In genomic region chr17:26933419-26933818, GRCm38 (mm10) we compare ENCODE assay signal across 8 mouse cellular contexts. TPM values are rescaled to one million over a fixed set of nuclear protein-coding genes. Genes with fewer than 3 reads are reported as not detected.
DNase-seq lines count a peak whose midpoint lies in the region; ATAC-seq and TF ChIP-seq lines count a peak whose summit lies in the region.

No protein-coding gene starts in this region.

- H3K9me3 ChIP-seq in neural tube, embryonic 11.5 days (ENCODE audit: control insufficient read depth, low read length) = no peaks in the 10 kb centered on the region
- H3K9me3 ChIP-seq in forebrain, embryonic 12.5 days = no peaks in the 10 kb centered on the region
- H3K9me3 ChIP-seq in limb, embryonic 15.5 days = no peaks in the 10 kb centered on the region

- H3K4me2 ChIP-seq in neural tube, embryonic 11.5 days (ENCODE audit: low read depth) = peak overlapping the region; percentile 88
- H3K4me2 ChIP-seq in forebrain, embryonic 12.5 days = peak overlapping the region; percentile 86
- H3K4me2 ChIP-seq in limb, embryonic 15.5 days = peak overlapping the region; percentile 89

- peak overlapping the region; percentile 49; the same call in 1 of the 2 replicates for H3K27ac ChIP-seq in neural tube, embryonic 11.5 days (ENCODE audit: low read depth, low read length)
- peak overlapping the region; percentile 76 for H3K27ac ChIP-seq in forebrain, embryonic 12.5 days
- H3K27ac ChIP-seq in limb, embryonic 15.5 days = peak overlapping the region; percentile 95
- H3K27ac ChIP-seq in olfactory bulb, adult 2 months (ENCODE audit: insufficient read depth, low read depth, low read length) = peak overlapping the region; percentile 76; the same call in 1 of the 2 replicates

- H3K9ac ChIP-seq in neural tube, embryonic 11.5 days (ENCODE audit: low read length) = peak overlapping the region; percentile 66
- peak overlapping the region; percentile 75 for H3K9ac ChIP-seq in forebrain, embryonic 12.5 days
- peak overlapping the region; percentile 62 for H3K9ac ChIP-seq in limb, embryonic 15.5 days

- ATAC-seq in neural tube, embryonic 11.5 days (ENCODE audit: insufficient read depth, low FRiP score, low TSS enrichment) = peak; percentile 39; the same call in 1 of the 2 replicates
- ATAC-seq in forebrain, embryonic 12.5 days (ENCODE audit: low FRiP score) = peak; percentile 14; the same call in 1 of the 2 replicates
- no peak for ATAC-seq in limb, embryonic 15.5 days (ENCODE audit: insufficient number of reproducible peaks, low FRiP score, low TSS enrichment, low read depth)

- H3K4me1 ChIP-seq in neural tube, embryonic 11.5 days (ENCODE audit: control insufficient read depth, insufficient read depth, low read length) = peaks cover 10% of the 10 kb centered on the region
- peaks cover 31% of the 10 kb centered on the region for H3K4me1 ChIP-seq in forebrain, embryonic 12.5 days
- H3K4me1 ChIP-seq in limb, embryonic 15.5 days = peaks cover 37% of the 10 kb centered on the region
- H3K4me1 ChIP-seq in olfactory bulb, adult 2 months (ENCODE audit: control insufficient read depth, insufficient read depth, low read length) = peaks cover 22% of the 10 kb centered on the region

- peaks cover 5% of the 10 kb centered on the region for H3K36me3 ChIP-seq in neural tube, embryonic 11.5 days (ENCODE audit: control insufficient read depth, insufficient read depth, low read length)
- peaks cover 58% of the 10 kb centered on the region for H3K36me3 ChIP-seq in forebrain, embryonic 12.5 days (replicated peaks)
- H3K36me3 ChIP-seq in limb, embryonic 15.5 days = peaks cover 45% of the 10 kb centered on the region

- peak overlapping the region; percentile 59 for H3K4me3 ChIP-seq in neural tube, embryonic 11.5 days (ENCODE audit: low read depth, low read length)
- peak overlapping the region; percentile 59 for H3K4me3 ChIP-seq in forebrain, embryonic 12.5 days (replicated peaks)
- H3K4me3 ChIP-seq in limb, embryonic 15.5 days = peak overlapping the region; percentile 64
- H3K4me3 ChIP-seq in olfactory bulb, adult 2 months (ENCODE audit: insufficient read depth, low read depth, low read length) = peak overlapping the region; percentile 68

- no peaks in the 10 kb centered on the region for H3K27me3 ChIP-seq in neural tube, embryonic 11.5 days (ENCODE audit: control insufficient read depth, insufficient read depth, low read length)
- no peaks in the 10 kb centered on the region for H3K27me3 ChIP-seq in forebrain, embryonic 12.5 days
- no peaks in the 10 kb centered on the region for H3K27me3 ChIP-seq in limb, embryonic 15.5 days

- no peak for TF ChIP-seq POLR2A in olfactory bulb, adult 2 months (IDR thresholded peaks at IDR 0.05; ENCODE audit: insufficient read depth, low read depth, low read length)

- intact Hi-C loops in left cerebral cortex, postnatal 25 days (cut with DNase I) = no loop called here

- DNase-seq in neural tube, embryonic 11.5 days (ENCODE audit: low spot score) = no peak
- no peak for DNase-seq in neural tube, embryonic 10.5 days (ENCODE audit: extremely low spot score, low spot score)
- DNase-seq in left cerebral cortex, postnatal 25 days (ENCODE audit: low spot score in 2 of 2) = no peak
- no peak for DNase-seq in testis, postnatal 10 days (ENCODE audit: low spot score)
- no peak for DNase-seq in natural killer cell, adult 2 months (ENCODE audit: low spot score in 2 of 2)

- WGBS in neural tube, embryonic 11.5 days = 12% methylated on average over 13 of the region's 13 CpGs
- 10% methylated on average over 13 of the region's 13 CpGs for WGBS in forebrain, embryonic 12.5 days
- 4% methylated on average over 12 of the region's 13 CpGs for WGBS in limb, embryonic 15.5 days
- WGBS in olfactory bulb, adult 2 months = 7% methylated on average over 13 of the region's 13 CpGs

- TF ChIP-seq CTCF in olfactory bulb, adult 2 months (IDR thresholded peaks at IDR 0.05; ENCODE audit: insufficient read depth, low read depth, low read length) = 0 out of 2 replicates have a peak, but pooled peaks have one; percentile 6

RNA-seq across cellular contexts. Expression of gene Phf1, which starts 0.6 kb away (rescaled TPM):
- polyA plus RNA-seq in neural tube, embryonic 11.5 days (2014; fragmentation: Nextera tagmentation; extraction: Ambion mirVana) = 5.8 and 6.4 TPM in 2 replicates
- 8.6 and 8.8 TPM in 2 replicates for polyA plus RNA-seq in forebrain, embryonic 12.5 days (2016; fragmentation: Nextera tagmentation; extraction: Ambion mirVana)
- polyA plus RNA-seq in limb, embryonic 15.5 days (2015; fragmentation: Nextera tagmentation; extraction: Ambion mirVana) = 11.4 and 13.0 TPM in 2 replicates
- polyA plus RNA-seq in olfactory bulb, adult 2 months (2012; ENCODE audit: insufficient read depth, insufficient read length, low replicate concordance, missing spikeins) = not detected in 2 replicates
- total RNA-seq in left cerebral cortex, postnatal 25 days (2021) = 10 to 100 TPM; 24.8 to 25.0 TPM

RNA-seq across cellular contexts. Expression of gene Cuta, which starts 6.0 kb away (rescaled TPM):
- polyA plus RNA-seq in neural tube, embryonic 11.5 days (2014; fragmentation: Nextera tagmentation; extraction: Ambion mirVana) = 136 and 138 TPM in 2 replicates
- polyA plus RNA-seq in forebrain, embryonic 12.5 days (2016; fragmentation: Nextera tagmentation; extraction: Ambion mirVana) = 155 and 161 TPM in 2 replicates
- 158 and 172 TPM in 2 replicates for polyA plus RNA-seq in limb, embryonic 15.5 days (2015; fragmentation: Nextera tagmentation; extraction: Ambion mirVana)
- not detected in 2 replicates for polyA plus RNA-seq in olfactory bulb, adult 2 months (2012; ENCODE audit: insufficient read depth, insufficient read length, low replicate concordance, missing spikeins)
- 100 to 1,000 TPM; 111 to 123 TPM for total RNA-seq in left cerebral cortex, postnatal 25 days (2021)

RNA-seq across cellular contexts. Expression of gene Syngap1, which starts 7.6 kb away (rescaled TPM):
- 2.6 and 2.8 TPM in 2 replicates for polyA plus RNA-seq in neural tube, embryonic 11.5 days (2014; fragmentation: Nextera tagmentation; extraction: Ambion mirVana)
- 3.9 and 4.8 TPM in 2 replicates for polyA plus RNA-seq in forebrain, embryonic 12.5 days (2016; fragmentation: Nextera tagmentation; extraction: Ambion mirVana)
- polyA plus RNA-seq in limb, embryonic 15.5 days (2015; fragmentation: Nextera tagmentation; extraction: Ambion mirVana) = 1.6 and 1.9 TPM in 2 replicates
- polyA plus RNA-seq in olfactory bulb, adult 2 months (2012; ENCODE audit: insufficient read depth, insufficient read length, low replicate concordance, missing spikeins) = 50.4 and 503 TPM in 2 replicates
- 100 to 1,000 TPM; 492 TPM for total RNA-seq in left cerebral cortex, postnatal 25 days (2021)

RNA-seq across cellular contexts. Expression of gene Kifc5b, which starts 16.5 kb away (rescaled TPM):
- 5.6 and 5.8 TPM in 2 replicates for polyA plus RNA-seq in neural tube, embryonic 11.5 days (2014; fragmentation: Nextera tagmentation; extraction: Ambion mirVana)
- 9.7 and 9.8 TPM in 2 replicates for polyA plus RNA-seq in forebrain, embryonic 12.5 days (2016; fragmentation: Nextera tagmentation; extraction: Ambion mirVana)
- polyA plus RNA-seq in limb, embryonic 15.5 days (2015; fragmentation: Nextera tagmentation; extraction: Ambion mirVana) = 4.7 and 5.8 TPM in 2 replicates
- polyA plus RNA-seq in olfactory bulb, adult 2 months (2012; ENCODE audit: insufficient read depth, insufficient read length, low replicate concordance, missing spikeins) = not detected in 2 replicates
- total RNA-seq in left cerebral cortex, postnatal 25 days (2021) = 1 to 10 TPM; 3.1 to 3.9 TPM

RNA-seq across cellular contexts. Expression of gene Zbtb9, which starts 39.5 kb away (rescaled TPM):
- 13.5 and 14.1 TPM in 2 replicates for polyA plus RNA-seq in neural tube, embryonic 11.5 days (2014; fragmentation: Nextera tagmentation; extraction: Ambion mirVana)
- 18.9 and 20.0 TPM in 2 replicates for polyA plus RNA-seq in forebrain, embryonic 12.5 days (2016; fragmentation: Nextera tagmentation; extraction: Ambion mirVana)
- 13.5 and 14.1 TPM in 2 replicates for polyA plus RNA-seq in limb, embryonic 15.5 days (2015; fragmentation: Nextera tagmentation; extraction: Ambion mirVana)
- polyA plus RNA-seq in olfactory bulb, adult 2 months (2012; ENCODE audit: insufficient read depth, insufficient read length, low replicate concordance, missing spikeins) = 109 TPM in 1 of 2 replicates, not detected in the other
- total RNA-seq in left cerebral cortex, postnatal 25 days (2021) = 10 to 100 TPM; 17.7 to 18.8 TPM

Comparison
In these comparisons a context has a peak if more than half of its experiments do, and no peak if none do; other contexts are left out.
1. RNA of gene Cuta, which starts 6.0 kb away (polyA plus RNA-seq): 158 to 172 TPM in limb, embryonic 15.5 days, 155 to 161 TPM in forebrain, embryonic 12.5 days and 136 to 138 TPM in neural tube, embryonic 11.5 days; not detected in olfactory bulb, adult 2 months; every median in the first group is over 100 times any median in the second.
2. Peak in every context shown above with its lines, with median percentiles within 50 percentile points of each other: H3K27ac ChIP-seq, H3K4me2 ChIP-seq, H3K4me3 ChIP-seq and H3K9ac ChIP-seq.